Mouse (Mus musculus): ENCODE results near the gene Nktr.

- TF ChIP-seq CTCF (IDR thresholded peaks at IDR 0.05; ENCODE audit: low read depth) (no peak), EP300 (IDR thresholded peaks at IDR 0.05; ENCODE audit: low read depth) (no peak)
These were observed 42.8 kb downstream of the Nktr start for GRCm38 (mm10) chr9:121761787-121762186.
